Mouse (Mus musculus) olfactory bulb, adult 2 months (tissue): ENCODE data around the gene Atp11a. TPM values are rescaled to one million over a fixed set of nuclear protein-coding genes. Genes with fewer than 3 reads are reported as not detected.

Experiments
- H3K27ac ChIP-seq: fragments of 200-500 bp; 2 replicates; pipeline ENCODE4 v1.5.1; 2012; ENCODE audit warnings: low read depth, low read length; ENCODE audit not compliant: insufficient read depth
- H3K4me1 ChIP-seq: fragments of 200-500 bp; 2 replicates; pipeline ENCODE4 v1.6.1; 2012; ENCODE audit warnings: low read length; ENCODE audit not compliant: control insufficient read depth, insufficient read depth
- H3K4me3 ChIP-seq: fragments of 200-500 bp; 2 replicates; pipeline ENCODE4 v1.5.1; 2012; ENCODE audit warnings: mild to moderate bottlenecking, low read depth, low read length, moderate library complexity; ENCODE audit not compliant: insufficient read depth
- CTCF ChIP-seq: fragments of 200-500 bp; IDR thresholded peaks from 2 replicates; pipeline ENCODE4 v1.5.1; 2012; ENCODE audit warnings: low read depth, mild to moderate bottlenecking, low read length, moderate library complexity; ENCODE audit not compliant: insufficient read depth
- POLR2A ChIP-seq: fragments of 200-500 bp; IDR thresholded peaks from 2 replicates; pipeline ENCODE4 v1.6.1; 2012; ENCODE audit warnings: mild to moderate bottlenecking, low read depth, low read length, moderate library complexity; ENCODE audit not compliant: insufficient read depth
- WGBS: fragments of 180-500 bp; shearing (Covaris S2); methylation state at CpG from one replicate; pipeline ENCODE4 v1.1.7; 2018; 5-methylcytosine and 5-hydroxymethylcytosine counted together
- polyA plus RNA-seq: library from polyadenylated mRNA; stranded (reverse); fragments of >200 nt; gene quantifications from 2 replicates; pipeline ENCODE4 v1.2.4, GENCODE M21; 2012; ENCODE audit warnings: low replicate concordance; ENCODE audit not compliant: missing spikeins, insufficient read depth, insufficient read length

Gene Atp11a
- polyA plus RNA-seq, 1 experiment = not detected

GRCm38 (mm10) chr8:12779541-12779940 lies 22.7 kb downstream of the Atp11a start:
- Histone ChIP-seq H3K4me1 (peaks cover 11% of the 10 kb centered on the region; the same call in 1 of the 2 replicates), H3K4me3 (no peak overlapping the region), H3K27ac (no peak overlapping the region)
- TF ChIP-seq CTCF = no peak
- TF ChIP-seq POLR2A = no peak
- 85% methylated on average over 4 of the region's 4 CpGs for WGBS

- Histone ChIP-seq H3K4me3 (no peak overlapping the region), H3K27ac (no peak overlapping the region), H3K4me1 (peaks cover 20% of the 10 kb centered on the region)
- TF ChIP-seq POLR2A (no peak), CTCF (no peak)
- WGBS = 75% methylated on average over 8 of the region's 8 CpGs
Observed at GRCm38 (mm10) chr8:12785508-12785907, 28.7 kb downstream of the Atp11a start.

DNA sequence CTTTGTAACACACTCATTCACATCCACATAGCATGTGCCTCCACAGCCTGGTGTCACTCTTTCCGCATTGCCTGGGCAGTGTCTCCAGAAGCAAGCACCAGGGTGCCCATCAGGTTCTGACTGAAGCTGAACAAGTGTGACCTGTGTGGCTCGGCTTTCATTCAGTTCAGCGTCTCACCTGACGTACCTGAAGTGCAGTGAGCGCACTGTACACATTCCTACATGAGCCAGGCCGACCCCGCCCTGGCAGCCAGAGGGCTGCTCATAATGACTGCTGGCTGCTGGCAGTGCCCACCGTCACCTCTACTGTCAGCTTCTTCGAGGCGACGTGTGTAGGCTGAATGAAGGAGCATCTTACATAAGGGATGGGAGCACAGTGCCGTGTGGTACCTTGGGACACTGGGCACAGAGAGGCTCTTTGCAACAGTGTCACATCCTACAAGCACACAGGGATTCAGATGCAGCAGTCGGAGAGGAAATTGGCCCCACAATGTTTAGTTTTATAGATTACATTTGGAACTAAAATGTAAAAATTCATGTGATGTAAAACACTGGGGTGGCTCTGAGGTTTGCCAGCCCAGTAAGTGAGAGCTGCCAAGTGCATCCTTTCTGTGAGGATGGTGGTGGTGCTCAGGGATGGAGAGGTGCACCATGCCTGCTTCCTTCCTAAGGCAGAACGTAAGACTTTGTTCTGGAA lies 29.6 kb downstream of the Atp11a start:
- WGBS = 84% methylated on average over 14 of the region's 14 CpGs
- TF ChIP-seq POLR2A (no peak), CTCF (no peak)
- Histone ChIP-seq H3K4me3 (no peak overlapping the region), H3K27ac (no peak overlapping the region), H3K4me1 (peaks cover 25% of the 10 kb centered on the region)

GRCm38 (mm10) chr8:12786958-12787301 lies 30.1 kb downstream of the Atp11a start:
- WGBS = 76% methylated on average over 12 of the region's 12 CpGs
- peaks cover 25% of the 10 kb centered on the region for H3K4me1 ChIP-seq
- TF ChIP-seq CTCF = no peak
- TF ChIP-seq POLR2A = no peak
- no peak overlapping the region for H3K4me3 ChIP-seq
- H3K27ac ChIP-seq = no peak overlapping the region

DNA sequence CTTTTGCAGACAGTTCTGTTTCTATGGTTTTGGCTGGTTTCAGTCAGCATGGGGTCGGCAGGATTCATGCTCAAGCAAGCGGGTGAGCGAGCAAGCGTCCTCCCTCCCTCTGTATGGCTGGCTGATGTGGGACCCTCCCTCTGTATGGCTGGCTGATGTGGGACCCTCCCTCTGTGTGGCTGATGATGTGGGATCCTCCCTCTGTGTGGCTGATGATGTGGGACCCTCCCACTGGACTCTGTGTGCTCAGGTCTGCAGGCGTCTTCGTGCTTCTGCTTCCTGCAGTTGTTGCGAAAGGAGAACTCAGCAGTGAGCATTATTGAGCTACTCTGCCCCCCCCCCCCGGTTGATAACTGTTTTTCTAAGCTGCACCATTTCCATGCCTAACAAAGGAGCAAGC lies 30.6 kb downstream of the Atp11a start:
- H3K4me1 ChIP-seq = peaks cover 26% of the 10 kb centered on the region
- TF ChIP-seq POLR2A = no peak
- no peak for TF ChIP-seq CTCF
- WGBS = 68% methylated on average over 8 of the region's 8 CpGs
- no peak overlapping the region for H3K27ac ChIP-seq
- H3K4me3 ChIP-seq = no peak overlapping the region

GRCm38 (mm10) chr8:12788695-12789094 lies 31.9 kb downstream of the Atp11a start:
- Histone ChIP-seq H3K27ac (no peak overlapping the region), H3K4me3 (no peak overlapping the region), H3K4me1 (peaks cover 32% of the 10 kb centered on the region)
- WGBS = 89% methylated on average over 9 of the region's 9 CpGs
- TF ChIP-seq POLR2A (no peak), CTCF (no peak)

DNA sequence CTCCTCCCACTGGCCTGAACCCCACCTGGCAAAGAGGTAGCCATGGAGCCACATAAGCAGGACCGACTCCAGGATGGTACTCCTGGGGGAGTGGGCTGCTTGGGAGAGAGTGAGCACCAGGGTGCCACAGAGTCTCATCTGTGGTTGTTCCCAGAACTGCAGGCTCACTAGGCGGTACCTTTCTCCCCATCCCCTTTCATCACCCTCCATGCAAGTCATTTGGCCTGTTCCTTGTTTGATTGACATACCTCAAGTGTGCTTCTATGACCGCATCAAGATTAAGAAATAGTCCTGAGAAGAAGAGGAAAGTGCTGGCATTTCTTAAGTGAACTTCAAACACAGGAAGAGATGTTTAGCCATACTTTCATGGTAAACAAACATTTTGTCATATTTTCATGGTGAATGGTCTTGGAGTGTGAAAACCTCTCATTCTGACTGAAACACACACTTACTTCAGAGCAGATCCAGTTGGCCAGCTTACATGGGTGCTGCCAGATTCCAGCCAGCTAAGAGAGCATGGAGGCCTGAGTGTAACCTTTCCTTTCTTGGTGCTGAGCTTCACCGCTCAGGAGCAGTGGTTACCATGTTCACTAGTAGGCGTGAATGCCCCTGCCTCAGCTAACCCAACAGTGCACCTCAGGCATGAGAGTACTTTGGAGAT lies 38.3 kb downstream of the Atp11a start:
- TF ChIP-seq POLR2A (no peak), CTCF (no peak)
- no peak overlapping the region for H3K4me3 ChIP-seq
- H3K4me1 ChIP-seq = peaks cover 25% of the 10 kb centered on the region
- H3K27ac ChIP-seq = no peak overlapping the region
- 94% methylated on average over 5 of the region's 5 CpGs for WGBS

GRCm38 (mm10) chr8:12799099-12799498 lies 42.3 kb downstream of the Atp11a start:
- Histone ChIP-seq H3K4me3 (no peak overlapping the region), H3K27ac (no peak overlapping the region), H3K4me1 (peaks cover 42% of the 10 kb centered on the region)
- WGBS = 86% methylated on average over 6 of the region's 6 CpGs
- TF ChIP-seq CTCF (no peak), POLR2A (no peak)

- TF ChIP-seq CTCF = no peak
- no peak for TF ChIP-seq POLR2A
- WGBS = 82% methylated on average over 6 of the region's 6 CpGs
Observed at GRCm38 (mm10) chr8:12799832-12800231, 43.0 kb downstream of the Atp11a start.

GRCm38 (mm10) chr8:12800246-12800645 lies 43.4 kb downstream of the Atp11a start:
- Histone ChIP-seq H3K4me1 (peaks cover 42% of the 10 kb centered on the region), H3K27ac (no peak overlapping the region), H3K4me3 (no peak overlapping the region)
- TF ChIP-seq POLR2A (no peak), CTCF (no peak)
- WGBS = 81% methylated on average over 2 of the region's 2 CpGs

More at GRCm38 (mm10) chr8:12799832-12800231, 43.0 kb downstream of the Atp11a start:
- H3K4me3 ChIP-seq = no peak overlapping the region
- peaks cover 42% of the 10 kb centered on the region for H3K4me1 ChIP-seq
- no peak overlapping the region for H3K27ac ChIP-seq
